Mouse (Mus musculus): ENCODE measurements around the gene Gprin3.

The Gprin3 gene

DNA sequence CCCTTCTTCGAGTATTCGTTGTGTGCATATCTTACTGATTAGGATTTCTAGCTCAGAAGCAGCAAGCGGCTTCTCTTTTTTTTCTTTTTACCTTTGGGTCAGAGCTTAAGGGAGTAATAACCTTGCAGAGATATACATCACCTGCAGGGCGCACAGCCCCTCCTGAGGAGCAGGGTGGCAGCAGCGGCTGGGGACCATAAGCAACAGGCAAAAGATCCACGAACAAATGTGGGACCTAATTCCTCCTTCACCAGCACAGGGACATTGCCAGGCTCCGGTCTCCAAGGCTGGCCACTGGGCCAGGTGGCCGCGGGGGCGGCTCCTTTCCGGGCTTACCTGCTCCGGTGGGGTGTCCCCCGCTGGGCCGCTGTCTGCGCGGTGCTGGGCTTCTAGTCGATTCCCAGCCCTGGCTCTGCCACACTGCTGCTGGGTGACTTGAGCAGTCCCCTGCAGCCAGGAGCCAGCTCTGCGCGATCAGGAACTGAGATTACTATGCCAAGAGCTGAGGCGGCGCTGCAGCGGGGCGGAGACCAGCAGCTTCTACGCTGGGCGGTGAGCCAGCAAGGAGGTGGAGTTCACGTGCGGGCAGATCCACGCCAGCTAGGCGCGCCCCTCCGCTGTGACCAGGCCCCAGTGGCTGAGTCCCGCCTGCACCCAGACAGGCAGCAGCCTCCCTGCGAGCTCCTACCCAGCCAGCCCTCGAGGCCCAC, at the start of gene Gprin3:
Gene Gprin3, minus strand, starts transcription at position 471 of the 710 bp plus-strand sequence.
- DNase-seq, result peak; percentile 83

DNA sequence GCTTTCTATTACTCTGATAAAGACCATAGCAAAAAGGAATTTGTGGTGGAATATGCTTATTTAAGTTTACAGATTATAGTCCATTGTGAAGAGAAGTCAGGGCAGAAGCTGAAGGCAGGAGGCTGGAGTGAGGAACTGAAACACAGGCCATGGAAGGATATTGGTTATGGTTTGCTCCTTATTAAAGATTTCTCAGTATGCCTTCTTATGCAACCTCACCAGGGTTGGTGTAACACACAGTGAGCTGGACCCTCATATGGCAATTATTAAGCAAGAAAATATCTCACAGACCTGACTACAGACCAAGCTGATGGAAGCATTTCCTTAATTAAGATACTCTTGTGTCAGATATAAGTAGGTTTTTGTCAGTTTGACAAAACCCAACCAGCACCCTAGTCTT, 32.8 kb upstream of the Gprin3 start:
- no peak for DNase-seq

GRCm38 (mm10) chr6:59456116-59456515, 30.0 kb upstream of the Gprin3 start:
- DNase-seq, result no peak

GRCm38 (mm10) chr6:59451348-59451747, 25.3 kb upstream of the Gprin3 start:
- no peak for DNase-seq

DNA sequence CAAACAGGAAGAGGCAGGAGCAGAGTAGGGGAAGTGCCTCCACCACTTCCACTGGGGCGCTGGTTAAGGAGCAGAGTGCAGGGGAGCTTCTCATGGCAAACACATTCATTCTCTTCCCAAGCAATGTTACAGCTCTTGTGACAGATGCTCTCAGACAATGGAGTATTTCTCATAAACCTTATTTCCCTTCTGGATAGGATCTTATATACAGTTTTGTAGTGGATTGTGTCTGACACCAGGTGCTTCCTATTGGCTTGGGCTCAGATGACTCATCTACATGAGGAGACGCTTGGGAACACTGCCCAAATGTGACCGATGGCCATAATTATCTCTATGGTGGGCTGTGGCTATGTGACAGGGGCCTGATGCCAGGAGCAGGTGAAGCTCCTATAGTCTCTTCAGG, 19.0 kb upstream of the Gprin3 start:
- no peak for DNase-seq

GRCm38 (mm10) chr6:59435906-59436305, 9.8 kb upstream of the Gprin3 start:
- DNase-seq, result no peak

DNA sequence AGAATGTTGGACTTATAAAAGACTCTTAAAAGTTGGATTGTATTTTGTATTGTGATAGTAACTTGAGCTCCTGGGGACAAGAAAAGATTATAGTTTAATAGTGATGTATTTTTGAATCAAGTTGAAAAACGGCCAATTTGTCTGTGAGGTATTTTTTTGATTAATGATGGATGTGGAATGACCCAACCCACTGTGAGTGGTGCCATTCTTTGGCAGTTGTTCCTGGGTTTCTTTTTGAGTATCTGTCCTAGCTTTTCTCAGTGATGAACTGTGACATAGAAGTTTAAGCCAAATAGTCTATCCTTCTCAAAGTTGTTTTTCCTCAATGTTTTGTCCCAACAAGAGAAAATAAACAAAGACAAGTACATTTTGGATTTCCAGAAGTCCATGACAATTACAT, 7.0 kb upstream of the Gprin3 start:
- no peak for DNase-seq

DNA sequence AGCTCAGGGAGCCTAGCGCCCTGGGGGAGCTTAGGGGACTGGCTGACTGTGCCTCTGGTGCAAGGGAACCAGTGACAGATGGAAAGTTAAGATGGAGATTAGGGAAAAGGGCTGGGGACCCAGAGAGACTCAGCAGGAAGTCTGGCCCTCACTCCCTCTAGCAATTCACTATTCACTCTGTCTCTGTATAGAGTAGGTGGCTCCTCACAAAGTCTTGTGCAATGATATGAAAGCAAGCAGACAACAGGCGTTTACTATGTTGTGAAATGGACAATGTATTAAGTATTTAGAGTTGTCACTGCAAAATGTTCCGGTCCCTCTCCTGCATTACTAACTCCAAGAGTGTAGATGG, 416 bp upstream of the Gprin3 start:
- no peak for DNase-seq

DNA sequence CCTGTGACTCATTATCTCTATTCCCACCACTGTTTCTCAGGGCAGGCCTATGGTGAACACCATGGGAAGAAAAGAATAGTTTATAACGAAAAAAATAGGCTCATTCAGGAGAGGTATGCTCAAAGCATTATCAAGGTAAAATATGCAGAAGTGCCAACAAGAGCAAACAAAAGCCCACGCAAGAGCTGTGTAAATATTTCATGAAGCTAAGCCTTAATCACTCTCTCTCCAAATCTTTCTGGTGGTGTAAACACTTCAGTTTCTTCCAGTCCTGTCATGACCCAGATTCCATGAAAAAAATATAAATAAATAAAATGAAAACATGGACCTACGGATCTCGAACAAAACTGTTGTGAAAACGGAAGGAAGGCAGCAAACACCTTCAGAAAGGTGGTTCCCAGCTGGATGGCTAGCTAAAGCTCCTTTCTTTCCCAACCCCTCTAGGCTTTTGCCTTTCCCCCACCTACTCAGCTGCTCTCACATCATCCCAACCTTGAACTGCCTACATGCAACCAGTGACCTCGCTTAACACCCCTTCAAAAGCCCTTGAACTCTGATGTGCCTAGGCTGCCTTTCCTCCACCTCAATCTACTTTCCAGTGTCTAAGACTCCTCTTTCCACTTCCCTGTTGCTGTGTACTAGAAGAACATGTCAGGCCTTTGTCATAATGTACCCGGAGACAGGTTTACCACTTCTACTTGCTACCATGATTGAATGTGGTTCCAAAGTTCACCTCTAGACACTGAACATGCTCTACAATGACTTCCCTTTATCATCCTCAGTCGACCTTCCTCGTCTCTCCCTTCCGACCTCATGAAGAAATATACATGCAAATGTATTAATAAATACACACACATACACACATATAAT, 988 bp downstream of the Gprin3 start:
- no peak for DNase-seq

- no peak for DNase-seq
These were observed 2.3 kb downstream of the Gprin3 start for GRCm38 (mm10) chr6:59423836-59424235.

DNA sequence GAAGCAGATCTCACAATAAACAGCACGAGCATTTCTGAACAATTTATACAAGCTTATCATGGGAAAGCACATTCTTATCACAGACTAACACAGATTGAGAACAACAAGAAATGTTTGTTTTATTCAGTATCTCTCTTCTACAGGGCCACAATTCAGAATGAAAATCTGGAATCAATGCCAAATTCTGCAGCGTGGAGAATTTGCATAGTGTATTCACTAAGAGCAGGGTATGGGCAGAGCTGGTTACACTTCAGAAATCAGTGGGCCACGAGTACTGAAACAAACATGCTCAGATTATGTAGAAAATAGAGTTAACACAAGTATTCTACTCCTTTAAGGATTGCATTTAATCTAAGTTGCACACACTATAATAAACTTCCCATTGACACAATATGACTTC, 6.8 kb downstream of the Gprin3 start:
- no peak for DNase-seq

DNA sequence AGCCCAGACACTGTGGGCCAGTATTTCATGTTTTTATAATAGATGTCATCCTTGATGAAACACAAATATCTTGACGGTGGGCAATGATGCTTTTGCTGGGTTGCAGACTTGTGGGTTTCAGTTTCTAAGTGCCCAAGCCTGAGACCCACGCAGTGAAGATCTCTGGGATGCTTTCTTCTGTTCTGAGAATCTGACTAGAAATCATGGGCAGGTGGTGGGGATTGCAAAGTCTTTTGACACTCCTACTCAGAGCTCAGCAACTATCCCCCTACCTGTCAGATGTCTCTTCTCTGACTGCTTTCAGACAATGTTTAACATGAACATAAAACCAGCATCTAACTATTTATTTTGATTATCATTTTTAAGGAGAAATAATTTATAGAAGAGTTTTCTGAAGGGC, 7.4 kb downstream of the Gprin3 start:
- no peak for DNase-seq

DNA sequence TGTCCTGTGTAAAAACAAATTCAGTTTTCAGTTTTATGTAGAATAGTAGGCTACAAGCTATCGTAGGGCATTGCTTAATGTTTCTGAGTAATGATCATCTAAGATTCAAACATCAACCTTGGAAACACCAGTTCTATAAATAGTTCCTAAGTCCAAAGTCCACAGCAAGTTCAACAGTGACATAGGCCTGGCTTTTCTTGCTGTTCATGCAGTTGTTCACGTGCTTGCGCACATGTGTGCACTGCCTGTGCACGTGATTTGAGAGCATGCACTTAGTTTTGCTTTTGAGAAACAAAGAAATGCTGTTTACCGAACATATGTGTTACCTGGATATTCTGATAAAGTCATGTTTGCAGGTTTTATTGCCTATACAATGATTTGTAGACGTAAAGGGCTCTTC, 11.3 kb downstream of the Gprin3 start:
- no peak for DNase-seq

DNA sequence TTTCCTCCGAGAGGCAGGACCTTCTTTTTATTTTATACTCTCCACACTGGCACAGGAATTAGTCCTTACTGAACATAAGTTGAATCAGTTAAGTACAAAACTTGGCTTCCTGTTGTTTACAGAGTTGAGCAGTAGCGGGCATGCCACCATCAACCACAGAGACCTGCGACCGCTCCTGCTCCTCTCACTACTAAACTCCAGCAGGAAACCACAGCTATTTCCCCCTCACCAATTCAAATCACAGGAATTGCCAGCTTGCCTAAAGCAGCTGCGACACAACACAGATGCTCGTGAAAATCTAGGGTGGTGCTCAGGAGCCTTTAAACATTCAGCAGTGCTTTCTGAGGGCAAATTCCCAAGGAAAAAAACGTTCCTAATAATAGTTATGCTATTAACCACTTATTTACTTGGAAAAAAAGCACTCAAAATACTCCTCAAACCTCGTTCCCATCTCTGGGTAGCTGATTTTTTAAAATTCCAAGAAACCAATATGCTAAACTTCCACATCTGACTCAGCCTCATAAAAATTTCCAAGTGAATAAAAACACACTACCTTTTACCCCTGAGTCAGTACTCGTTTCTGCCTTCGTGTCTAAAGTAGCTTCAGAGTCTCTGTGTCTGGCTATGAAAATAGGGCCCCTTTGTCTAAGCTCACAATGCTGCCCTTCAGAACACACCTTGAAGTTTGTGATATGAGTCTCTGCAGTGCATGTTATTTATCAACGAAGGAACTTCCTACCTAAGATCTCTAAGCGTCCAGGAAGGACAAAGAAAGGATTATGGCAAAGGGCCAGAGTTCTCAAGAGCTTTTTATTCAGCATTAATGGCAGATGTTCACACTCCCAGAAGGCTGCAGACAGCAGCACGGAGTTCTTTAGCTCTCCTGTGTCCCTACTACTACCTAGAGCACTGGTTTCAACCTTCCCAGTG, 13.4 kb downstream of the Gprin3 start:
- DNase-seq, result no peak

DNA sequence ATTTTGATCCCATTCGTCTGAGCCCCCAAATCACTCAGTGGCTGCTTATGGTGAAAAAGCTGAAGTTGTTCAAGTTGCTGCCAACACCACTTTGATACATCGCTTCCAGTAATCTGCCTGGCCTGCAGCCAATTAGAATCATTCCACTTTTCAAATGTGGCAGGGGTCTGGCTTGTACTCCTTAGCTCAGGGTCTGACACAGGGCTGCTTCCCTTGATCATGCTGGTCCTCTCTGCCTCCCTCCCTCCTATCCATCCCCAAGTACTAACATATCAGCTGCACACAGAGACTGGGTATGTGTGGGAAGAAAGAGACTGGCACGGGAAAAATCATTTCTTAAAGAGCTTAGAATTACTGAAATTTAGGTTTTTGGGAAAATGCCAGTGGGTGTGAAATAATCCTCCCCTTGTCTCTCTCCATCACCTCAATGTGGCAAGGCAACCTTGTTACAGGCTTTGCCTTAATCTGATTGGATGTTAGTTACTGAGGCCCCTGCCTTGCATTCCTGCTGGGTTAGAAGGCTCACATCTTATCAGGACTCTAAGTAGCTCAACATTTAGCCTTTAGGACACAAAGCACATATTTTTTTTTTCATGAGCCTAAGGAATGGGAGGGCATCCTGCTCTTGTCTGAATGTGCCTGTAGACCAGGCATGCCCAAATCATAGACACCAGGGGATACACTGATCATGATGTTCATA, 16.9 kb downstream of the Gprin3 start:
- no peak for DNase-seq

GRCm38 (mm10) chr6:59407482-59407997, 18.6 kb downstream of the Gprin3 start:
- no peak for DNase-seq

DNA sequence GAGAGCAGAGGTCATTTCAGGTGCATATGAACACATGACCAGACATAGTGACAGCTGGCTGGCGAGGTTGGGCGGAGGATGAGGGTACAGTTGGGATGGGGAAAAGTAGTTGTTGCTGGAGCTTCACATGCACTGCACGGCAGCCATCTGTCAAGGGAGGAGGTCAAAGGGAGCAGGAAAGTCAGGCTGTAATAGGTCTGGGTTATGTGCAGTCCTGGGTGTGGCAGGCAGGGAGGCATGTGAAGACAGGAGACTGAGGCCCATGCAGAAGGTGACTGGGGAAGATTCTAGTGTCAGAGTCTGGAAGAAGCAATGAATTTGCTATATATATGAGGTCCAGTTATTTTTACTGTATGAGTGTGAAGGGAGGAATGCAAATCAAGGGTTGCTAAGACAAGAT, 35.9 kb downstream of the Gprin3 start:
- DNase-seq, result no peak

DNA sequence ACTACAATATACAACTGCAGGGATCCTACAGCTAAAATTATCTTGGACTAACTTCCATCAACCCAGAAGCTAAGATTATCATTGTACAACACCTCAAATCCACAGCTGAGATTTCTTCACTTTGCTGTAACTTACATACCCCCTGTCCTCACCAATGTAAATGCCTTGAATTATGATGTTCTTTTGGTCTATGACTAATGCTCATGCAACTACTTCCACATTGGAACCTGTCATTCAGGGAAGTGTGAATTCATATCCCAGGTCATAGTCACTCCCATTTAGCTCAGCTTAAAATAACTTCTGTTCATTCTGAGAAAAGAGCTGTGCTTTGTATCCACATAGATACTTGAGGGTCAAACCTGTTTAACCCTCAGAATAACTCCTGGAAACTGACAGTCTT, 60.8 kb downstream of the Gprin3 start:
- DNase-seq, result no peak

- no peak for DNase-seq
These were observed 62.8 kb downstream of the Gprin3 start for GRCm38 (mm10) chr6:59363282-59363681.

DNA sequence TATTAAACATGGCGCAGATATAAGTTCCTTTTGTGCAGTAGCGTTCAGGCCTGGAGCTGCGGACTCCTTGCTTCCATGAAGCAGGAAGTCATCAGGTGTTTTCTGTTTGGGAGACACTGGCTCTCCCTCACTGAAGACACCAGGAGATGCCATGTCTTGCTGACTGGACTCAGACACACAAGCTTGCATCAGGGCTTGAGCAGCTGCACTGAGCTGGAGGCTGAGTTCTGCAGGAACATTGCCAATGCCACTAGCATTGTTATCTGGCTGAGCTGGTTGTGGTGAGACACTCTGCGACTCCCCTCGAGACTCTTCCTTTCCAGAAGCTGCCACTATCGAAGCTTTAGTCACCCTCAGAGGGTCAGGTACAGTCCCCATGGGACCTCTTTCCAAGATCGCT, 71.2 kb downstream of the Gprin3 start:
- no peak for DNase-seq

DNA sequence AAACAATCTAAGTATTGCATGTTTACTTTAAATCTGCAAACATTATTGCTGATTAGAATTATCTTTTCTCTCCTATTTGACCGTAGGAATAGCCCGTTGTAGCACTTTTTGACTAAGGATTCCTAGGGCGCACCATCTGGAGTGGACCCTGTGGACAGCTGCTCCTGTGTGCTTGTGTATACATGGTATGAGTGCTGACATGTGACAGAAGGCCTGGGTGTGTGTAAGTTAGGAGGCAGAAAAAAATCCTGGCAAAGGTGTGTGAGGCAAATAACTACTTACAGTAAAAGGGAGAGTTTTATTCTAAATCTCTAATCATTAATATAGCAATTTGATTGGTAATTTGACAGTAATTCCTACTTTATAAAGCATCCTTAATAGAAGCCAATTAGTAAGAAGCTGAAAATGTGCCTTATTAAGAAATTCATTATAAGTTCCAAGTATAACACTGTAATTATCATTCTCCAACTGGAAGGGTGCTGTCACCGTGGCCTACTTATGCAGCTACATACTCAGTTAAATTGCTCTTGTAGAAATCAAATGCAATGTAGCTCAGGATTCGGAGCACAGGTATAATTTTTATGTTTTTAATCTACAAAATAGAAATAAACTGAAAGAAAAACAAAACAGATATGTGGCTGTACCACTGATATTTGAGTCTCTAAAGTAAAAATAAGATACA, 74.8 kb downstream of the Gprin3 start:
- DNase-seq, result no peak

DNA sequence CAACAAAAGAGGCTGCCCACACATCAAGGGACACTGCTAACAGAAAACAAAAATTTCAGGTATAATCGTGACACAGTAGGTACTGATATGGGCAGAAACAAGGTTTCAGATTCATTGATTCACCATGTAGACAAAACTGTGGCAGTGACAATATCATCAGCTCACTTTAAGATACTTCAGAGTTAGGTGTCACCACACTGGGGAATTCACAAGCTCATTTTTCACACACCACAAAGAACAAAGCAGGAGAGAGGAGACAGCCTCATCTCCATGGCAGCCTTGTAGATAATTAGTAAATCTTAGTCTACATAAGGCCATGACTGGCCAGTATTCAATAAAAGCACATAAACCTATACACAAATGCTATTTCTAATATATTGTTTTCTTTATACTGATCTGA, 77.4 kb downstream of the Gprin3 start:
- DNase-seq, result no peak
